Mouse (Mus musculus) embryonic facial prominence, embryonic 11.5 days (tissue): ENCODE measurements around the gene Pdhb. TPM values are rescaled to one million over a fixed set of nuclear protein-coding genes. Genes with fewer than 3 reads are reported as not detected.
"Not testable (repeated sequence)": the region's sequence is repeated elsewhere in the genome, so short reads cannot be mapped to it uniquely, and the experiment has no call there.

Experiments
- ATAC-seq: fragments of 200-750 bp; cut with Nextera tagmentation; replicated peaks from 2 replicates; pipeline ENCODE4 v1.8.0; 2017; ENCODE audit warnings: low read depth; ENCODE audit not compliant: insufficient number of reproducible peaks, low FRiP score, low TSS enrichment
- DNase-seq: peaks from one replicate; pipeline ENCODE4 v3.0.0-alpha.2; 2015; ENCODE audit warnings: low spot score
- H3K27ac ChIP-seq: fragments of 300-500 bp; sonication (generic); replicated peaks from 2 replicates; pipeline ENCODE4 v1.5.1; 2014; ENCODE audit warnings: mild to moderate bottlenecking, low read depth, low read length, control low read depth
- H3K27me3 ChIP-seq: fragments of 300-500 bp; sonication (generic); 2 replicates; pipeline ENCODE4 v1.6.1; 2014; ENCODE audit warnings: mild to moderate bottlenecking, low read length, moderate library complexity, mixed read lengths; ENCODE audit not compliant: control insufficient read depth, insufficient read depth
- H3K36me3 ChIP-seq: fragments of 300-500 bp; sonication (generic); replicated peaks from 2 replicates; pipeline ENCODE4 v1.6.1; 2014; ENCODE audit warnings: low read depth, mild to moderate bottlenecking, low read length, moderate library complexity, mixed read lengths; ENCODE audit not compliant: control insufficient read depth, insufficient read depth
- H3K4me1 ChIP-seq: fragments of 300-500 bp; sonication (generic); 2 replicates; pipeline ENCODE4 v1.6.1; 2014; ENCODE audit warnings: low read length, mixed read lengths; ENCODE audit not compliant: control insufficient read depth, insufficient read depth
- H3K4me2 ChIP-seq: fragments of 300-500 bp; sonication (generic); 2 replicates; pipeline ENCODE4 v1.6.1; 2014; ENCODE audit warnings: low read depth, mild to moderate bottlenecking, control low read depth, low read length, moderate library complexity
- H3K4me3 ChIP-seq: fragments of 300-500 bp; sonication (generic); 2 replicates; pipeline ENCODE4 v1.5.1; 2014; ENCODE audit warnings: low read depth, low read length, control low read depth
- H3K9ac ChIP-seq: fragments of 300-500 bp; sonication (generic); replicated peaks from 2 replicates; pipeline ENCODE4 v1.6.1; 2014; ENCODE audit warnings: mild to moderate bottlenecking, control low read depth, low read length
- H3K9me3 ChIP-seq: fragments of 300-500 bp; sonication (generic); replicated peaks from 2 replicates; pipeline ENCODE4 v1.6.1; 2016; ENCODE audit warnings: mild to moderate bottlenecking, low read length, inconsistent platforms, mixed read lengths; ENCODE audit not compliant: control insufficient read depth
- WGBS: fragments of 180-500 bp; shearing (Covaris S2); extraction: QIAGEN DNeasy Blood & Tissue Kit; methylation state at CpG from one replicate; pipeline ENCODE4 v1.1.7; 2014; 5-methylcytosine and 5-hydroxymethylcytosine counted together
- polyA plus RNA-seq: library from polyadenylated mRNA; unstranded; fragments of >200 nt; fragmentation: Nextera tagmentation; extraction: Ambion mirVana; gene quantifications from 2 replicates; pipeline ENCODE4 v1.2.1, GENCODE M21; 2014

The Pdhb gene
- polyA plus RNA-seq, 1 experiment from 2014 or later, result 229 TPM

DNA sequence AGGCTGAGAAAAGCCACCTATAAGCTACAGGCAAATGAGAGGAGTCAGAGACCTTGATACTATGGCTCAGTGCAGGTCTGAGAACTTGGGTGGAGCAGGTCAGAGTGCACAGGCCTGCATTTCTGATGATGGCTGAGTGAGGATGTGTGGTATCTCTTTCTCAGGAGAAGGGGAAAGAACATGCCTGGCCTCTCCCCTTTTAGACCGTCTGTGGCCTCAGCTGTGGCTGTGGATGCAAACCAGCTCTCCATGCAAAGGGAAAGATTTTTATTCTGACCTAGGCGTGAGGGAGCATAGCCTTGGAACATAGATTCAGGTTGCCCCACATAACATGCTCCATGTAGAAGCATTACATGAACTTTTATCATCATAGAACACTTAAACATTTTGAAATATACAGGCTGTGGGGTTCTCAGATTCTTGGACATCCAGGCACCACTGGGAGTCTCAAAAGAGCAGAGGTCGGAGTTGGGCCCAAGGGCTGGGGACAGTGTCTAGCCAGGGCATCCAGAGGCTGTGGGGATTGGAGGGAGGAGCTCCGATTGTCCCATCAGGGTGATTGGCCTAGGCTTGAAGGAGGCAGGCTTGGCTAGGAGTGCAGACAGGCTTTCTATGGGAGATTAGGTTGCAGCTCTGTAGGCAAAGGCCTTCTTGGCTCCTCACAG is 7.7 kb upstream of the Pdhb start:
- 65% methylated on average over 4 of the region's 4 CpGs for WGBS

DNA sequence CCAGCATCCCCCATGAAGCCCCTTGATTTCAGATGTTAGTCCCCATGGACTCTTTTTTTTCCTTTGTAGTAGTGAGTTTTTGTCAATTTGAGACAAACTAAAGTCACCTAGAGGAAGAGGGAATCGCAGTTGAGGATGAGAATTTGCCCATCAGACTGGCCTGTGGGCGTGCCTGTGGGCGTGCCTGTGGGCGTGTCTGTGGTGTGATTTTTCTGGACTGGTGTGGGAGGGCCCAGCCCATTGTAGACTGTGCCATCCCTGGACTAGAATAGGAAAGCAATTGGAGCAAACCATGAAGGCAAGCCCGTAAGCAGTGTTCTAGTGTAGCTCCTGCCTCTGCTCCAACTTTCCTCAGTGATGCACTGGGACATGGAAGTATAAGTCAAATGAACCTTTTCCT is 3.4 kb upstream of the Pdhb start:
- WGBS, result 65% methylated on average over 5 of the region's 5 CpGs
- DNase-seq, result peak; percentile 9
- no peak overlapping the region for H3K4me3 ChIP-seq
- H3K4me2 ChIP-seq, result no peak overlapping the region
- no peaks in the 10 kb centered on the region for H3K36me3 ChIP-seq
- no peaks in the 10 kb centered on the region for H3K9me3 ChIP-seq
- H3K4me1 ChIP-seq, result peaks cover 4% of the 10 kb centered on the region; the same call in 1 of the 2 replicates
- H3K9ac ChIP-seq, result no peak overlapping the region
- no peaks in the 10 kb centered on the region for H3K27me3 ChIP-seq
- H3K27ac ChIP-seq, result no peak overlapping the region
- ATAC-seq, result no peak

More for the DNA sequence above, 7.7 kb upstream of the Pdhb start:
- no peaks in the 10 kb centered on the region for H3K27me3 ChIP-seq
- no peaks in the 10 kb centered on the region for H3K9me3 ChIP-seq
- no peak overlapping the region for H3K4me2 ChIP-seq
- H3K4me3 ChIP-seq, result no peak overlapping the region
- no peak for ATAC-seq
- no peak overlapping the region for H3K9ac ChIP-seq
- H3K27ac ChIP-seq, result no peak overlapping the region
- no peaks in the 10 kb centered on the region for H3K36me3 ChIP-seq
- H3K4me1 ChIP-seq, result no peaks in the 10 kb centered on the region
- DNase-seq, result no peak

DNA sequence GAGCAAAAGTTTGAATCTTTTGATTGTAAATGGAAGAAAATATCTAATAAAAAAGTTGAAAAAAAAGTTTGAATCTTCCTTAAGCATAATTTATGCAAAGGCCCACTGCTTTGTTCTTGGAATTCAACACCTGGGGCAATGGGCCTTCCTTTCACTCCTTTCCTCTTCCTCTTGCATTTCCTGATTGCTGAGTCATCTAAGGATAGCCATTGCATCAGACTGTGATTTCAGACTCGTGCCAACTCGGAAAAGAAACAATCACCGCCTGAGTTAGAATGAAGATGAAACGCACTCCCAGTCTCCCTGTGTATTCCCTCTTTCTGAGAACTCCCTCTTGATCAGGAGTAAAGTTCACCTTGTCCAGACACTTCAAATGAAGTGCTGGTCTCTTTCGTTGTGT is 1.8 kb upstream of the Pdhb start:
- ATAC-seq (no peak), DNase-seq (no peak)
- Histone ChIP-seq H3K4me1 (peaks cover 4% of the 10 kb centered on the region; the same call in 1 of the 2 replicates), H3K36me3 (no peaks in the 10 kb centered on the region), H3K27ac (no peak overlapping the region), H3K4me2 (no peak overlapping the region), H3K4me3 (no peak overlapping the region), H3K27me3 (no peaks in the 10 kb centered on the region), H3K9me3 (no peaks in the 10 kb centered on the region), H3K9ac (no peak overlapping the region)
- WGBS, result 88% methylated on average over 5 of the region's 5 CpGs

DNA sequence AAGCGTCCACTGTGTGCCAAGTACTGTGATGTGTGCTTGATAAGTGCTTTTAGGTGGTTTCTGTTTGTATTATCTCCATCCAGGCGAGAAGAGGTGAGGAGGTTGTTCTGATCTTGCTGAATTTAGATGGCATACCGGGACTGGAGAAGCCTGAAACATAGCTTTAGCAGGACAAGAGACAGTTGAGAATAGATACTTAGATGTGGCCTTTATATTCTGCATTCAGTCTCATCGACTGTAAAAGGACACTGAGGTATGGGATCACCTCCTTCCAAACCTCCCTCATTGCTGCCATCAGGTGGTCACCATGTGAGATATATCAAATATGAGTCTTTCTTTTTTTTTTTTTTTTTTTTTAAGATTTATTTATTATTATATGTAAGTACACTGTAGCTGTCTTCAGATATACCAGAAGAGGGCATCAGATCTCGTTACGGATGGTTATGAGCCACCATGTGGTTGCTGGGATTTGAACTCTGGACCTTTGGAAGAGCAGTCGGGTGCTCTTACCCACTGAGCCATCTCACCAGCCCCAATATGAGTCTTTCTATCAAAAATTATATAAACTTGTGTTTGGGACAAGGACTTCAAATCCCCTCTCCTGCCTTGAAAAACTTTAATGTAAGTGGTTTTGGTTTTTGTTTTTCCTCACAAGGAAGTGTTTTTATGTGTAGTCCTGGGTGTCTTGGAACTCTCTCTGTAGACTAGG is 871 bp upstream of the Pdhb start:
- H3K36me3 ChIP-seq, H3K27me3 ChIP-seq, ATAC-seq, H3K9me3 ChIP-seq, H3K27ac ChIP-seq, H3K4me1 ChIP-seq: not testable (repeated sequence)
- Histone ChIP-seq H3K4me3 (peak overlapping the region; percentile 92), H3K9ac (peak overlapping the region; percentile 59), H3K4me2 (peak overlapping the region; percentile 75)
- 18% methylated on average over 5 of the region's 7 CpGs for WGBS
- peak; percentile 53 for DNase-seq

DNA sequence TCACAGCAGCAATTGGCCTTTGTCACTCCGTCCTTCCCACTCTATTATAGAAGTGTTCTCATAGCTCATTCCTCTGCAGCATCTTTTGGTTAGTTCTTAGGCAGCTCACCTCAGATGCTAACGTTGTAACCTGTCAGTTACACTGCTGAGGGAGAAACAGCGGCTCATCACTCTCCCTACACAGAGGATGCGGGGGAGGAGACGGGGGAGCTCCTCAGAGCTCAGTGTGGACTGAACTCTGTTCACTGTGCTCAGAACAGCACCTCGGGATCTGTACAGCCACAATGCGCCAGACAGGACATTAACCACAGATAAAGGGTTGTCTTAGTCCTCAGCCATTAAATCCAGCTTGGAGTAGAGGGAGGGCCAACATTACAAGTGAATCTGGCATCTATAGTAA is 8.4 kb downstream of the Pdhb start:
- Histone ChIP-seq H3K36me3 (peaks cover 10% of the 10 kb centered on the region), H3K4me2 (no peak overlapping the region)
- WGBS, result 86% methylated on average over 7 of the region's 7 CpGs

GRCm38 (mm10) chr14:8161777-8162176 is 11.0 kb downstream of the Pdhb start:
- H3K4me3 ChIP-seq, result no peak overlapping the region
- ATAC-seq (no peak), DNase-seq (no peak)
- H3K36me3 ChIP-seq, result no peaks in the 10 kb centered on the region; the same call in 1 of the 2 replicates
- no peaks in the 10 kb centered on the region for H3K9me3 ChIP-seq
- WGBS, result 85% methylated on average over 2 of the region's 2 CpGs
- H3K4me2 ChIP-seq, result no peak overlapping the region
- no peak overlapping the region for H3K9ac ChIP-seq
- H3K27me3 ChIP-seq, result no peaks in the 10 kb centered on the region
- no peak overlapping the region for H3K27ac ChIP-seq
- H3K4me1 ChIP-seq, result no peaks in the 10 kb centered on the region

More for the DNA sequence above, 8.4 kb downstream of the Pdhb start:
- ATAC-seq (no peak), DNase-seq (no peak)
- no peak overlapping the region for H3K9ac ChIP-seq
- H3K9me3 ChIP-seq, result no peaks in the 10 kb centered on the region
- no peaks in the 10 kb centered on the region for H3K27me3 ChIP-seq
- no peak overlapping the region for H3K4me3 ChIP-seq
- no peaks in the 10 kb centered on the region for H3K4me1 ChIP-seq
- H3K27ac ChIP-seq, result no peak overlapping the region

- DNase-seq (no peak), ATAC-seq (no peak)
- Histone ChIP-seq H3K9ac (no peak overlapping the region), H3K4me2 (no peak overlapping the region), H3K36me3 (no peaks in the 10 kb centered on the region; the same call in 1 of the 2 replicates), H3K9me3 (no peaks in the 10 kb centered on the region), H3K4me3 (no peak overlapping the region), H3K27me3 (no peaks in the 10 kb centered on the region), H3K4me1 (no peaks in the 10 kb centered on the region), H3K27ac (no peak overlapping the region)
- 81% methylated on average over 3 of the region's 3 CpGs for WGBS
Measured at GRCm38 (mm10) chr14:8159141-8159540, 13.7 kb downstream of the Pdhb start.

DNA sequence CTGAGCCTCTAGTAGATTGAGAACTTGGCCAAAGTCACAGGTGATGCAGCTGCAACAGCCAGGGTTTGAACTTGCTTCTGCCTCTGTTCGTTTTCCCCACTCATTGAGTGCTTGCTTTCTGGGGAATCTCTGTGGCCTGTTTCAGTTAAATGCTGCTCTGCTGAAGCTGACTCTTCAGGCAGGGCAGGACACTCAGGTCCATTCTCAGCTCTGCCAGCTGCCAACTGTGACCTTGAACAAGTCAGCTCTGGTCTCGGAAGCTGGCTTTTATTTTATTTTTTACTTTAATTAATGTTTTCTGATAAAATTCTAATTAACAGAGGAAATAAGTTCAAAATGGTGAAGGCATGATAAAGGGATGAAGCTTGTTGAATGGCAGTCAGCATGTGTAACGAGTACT is 14.1 kb downstream of the Pdhb start:
- no peaks in the 10 kb centered on the region for H3K27me3 ChIP-seq
- DNase-seq, result no peak
- no peaks in the 10 kb centered on the region for H3K9me3 ChIP-seq
- no peak overlapping the region for H3K9ac ChIP-seq
- H3K27ac ChIP-seq, result no peak overlapping the region
- no peak overlapping the region for H3K4me3 ChIP-seq
- no peaks in the 10 kb centered on the region; the same call in 1 of the 2 replicates for H3K36me3 ChIP-seq
- no peak for ATAC-seq
- WGBS, result 84% methylated on average over 3 of the region's 3 CpGs
- no peak overlapping the region for H3K4me2 ChIP-seq
- no peaks in the 10 kb centered on the region for H3K4me1 ChIP-seq
